Mouse (Mus musculus) heart, postnatal 0 days (tissue): ENCODE measurements at regions not wholly inside any gene's neighbourhood (a gene's known extent, or its start where the extent isn't known, plus 50 kb on each side); places are given as distances from the start of the nearest gene placed in this dataset.

Source experiments
- CTCF ChIP-seq: IDR thresholded peaks from 2 replicates; pipeline ENCODE4 v1.5.1; 2016; ENCODE audit warnings: antibody characterized with exemption, control low read depth, low read depth
- EP300 ChIP-seq: IDR thresholded peaks from 2 replicates; pipeline ENCODE4 v1.6.1; 2016; ENCODE audit warnings: antibody characterized with exemption, low read depth

- TF ChIP-seq CTCF (no peak), EP300 (no peak)
These were observed 124.6 kb upstream of the Cnr1 start for GRCm38 (mm10) chr4:33799831-33800230.
